Mouse (Mus musculus) left cerebral cortex, postnatal 36 days (tissue): ENCODE measurements around the gene Qk. TPM values are rescaled to one million over a fixed set of nuclear protein-coding genes. Genes with fewer than 3 reads are reported as not detected.

ENCODE experiments used
- DNase-seq, 2 experiments: peaks; one replicate each; pipeline ENCODE4 v3.0.0; 2021 to 2022; ENCODE audit warnings: low spot score in 2 of 2, mixed read lengths in 1 of 2
- intact Hi-C: fragments of 180-260 bp; cut with DNase I; formaldehyde crosslinking; loops from one replicate; pipeline ENCODE4 v1.15.1; 2025
- total RNA-seq, 2 experiments: library from RNA; stranded (reverse); gene quantifications; 2 replicates each; pipeline ENCODE4 v1.2.3; 2021

The Qk gene
- total RNA-seq, 2 experiments from 2014 or later = 333 to 359 TPM

DNA sequence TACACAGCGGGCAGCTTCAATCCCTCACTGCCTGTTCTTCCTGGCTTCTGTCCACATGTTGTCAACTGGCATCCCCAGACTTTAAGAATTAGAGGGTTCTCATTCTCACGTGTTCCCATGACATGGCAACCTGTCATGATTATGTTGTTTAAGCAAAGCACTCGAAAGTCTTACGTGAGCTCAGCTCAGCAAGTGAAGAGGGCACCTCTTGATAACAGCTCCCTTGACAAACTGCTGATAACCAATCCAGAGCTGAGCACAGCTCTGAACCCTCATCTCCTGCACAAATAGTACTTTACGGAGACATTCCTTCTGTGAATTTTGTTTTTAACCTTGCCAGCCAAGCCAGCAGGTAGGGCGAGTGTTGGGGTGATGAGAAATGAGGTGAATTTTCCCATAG, 159.2 kb downstream of the Qk start:
- intact Hi-C loops = no loop called here

GRCm38 (mm10) chr17:10152808-10153413, 166.7 kb downstream of the Qk start:
- intact Hi-C loops = no loop called here

More for the DNA sequence above, 159.2 kb downstream of the Qk start:
- DNase-seq = no peak

More at GRCm38 (mm10) chr17:10152808-10153413, 166.7 kb downstream of the Qk start:
- DNase-seq = no peak
